Mouse (Mus musculus) C2C12 (cell line): ENCODE data around the gene Tnks2. TPM values are rescaled to one million over a fixed set of nuclear protein-coding genes. Genes with fewer than 3 reads are reported as not detected.

Experiments used
- H3K27me3 ChIP-seq: one replicate; pipeline ENCODE4 v1.6.1; 2011; ENCODE audit not compliant: control insufficient read depth, insufficient read depth, insufficient read length
- H3K36me3 ChIP-seq: one replicate; pipeline ENCODE4 v1.6.1; 2011; ENCODE audit not compliant: control insufficient read depth, insufficient read depth
- H3K4me3 ChIP-seq: one replicate; pipeline ENCODE4 v1.5.1; 2011; ENCODE audit warnings: mild to moderate bottlenecking, control low read depth; ENCODE audit not compliant: poor library complexity, insufficient read depth, severe bottlenecking
- H3K79me2 ChIP-seq: one replicate; pipeline ENCODE4 v1.6.1; 2011; ENCODE audit not compliant: control insufficient read depth, insufficient read depth
- H3K79me3 ChIP-seq: one replicate; pipeline ENCODE4 v1.6.1; 2011; ENCODE audit warnings: low read depth, control low read depth
- H3ac ChIP-seq: one replicate; pipeline ENCODE3; 2011; ENCODE audit warnings: low read depth; ENCODE audit not compliant: control insufficient read depth, insufficient read length
- CEBPB ChIP-seq: IDR thresholded peaks from one replicate; pipeline ENCODE4 v1.6.1; 2011; ENCODE audit warnings: low read depth, mild to moderate bottlenecking, control low read depth, moderate library complexity
- CTCF ChIP-seq: IDR thresholded peaks from one replicate; pipeline ENCODE4 v1.5.1; 2011; ENCODE audit not compliant: control insufficient read depth, insufficient read depth, insufficient read length
- FOSL1 ChIP-seq: IDR thresholded peaks from one replicate; pipeline ENCODE4 v1.8.0; 2011; ENCODE audit warnings: mild to moderate bottlenecking, low read length; ENCODE audit not compliant: poor library complexity, insufficient read depth, severe bottlenecking
- MAX ChIP-seq: IDR thresholded peaks from one replicate; pipeline ENCODE4 v1.6.1; 2011; ENCODE audit warnings: mild to moderate bottlenecking, control low read depth
- MYOD1 ChIP-seq: IDR thresholded peaks from one replicate; pipeline ENCODE4 v1.6.1; 2011; ENCODE audit warnings: low read depth; ENCODE audit not compliant: control insufficient read depth, insufficient read length
- MYOG ChIP-seq: IDR thresholded peaks from one replicate; pipeline ENCODE4 v1.6.1; 2011; ENCODE audit not compliant: control insufficient read depth, insufficient read length; ENCODE audit errors: extremely low read depth
- USF1 ChIP-seq: IDR thresholded peaks from one replicate; pipeline ENCODE4 v1.6.1; 2011; ENCODE audit warnings: low read depth, mild to moderate bottlenecking, control low read depth, moderate library complexity
- polyA plus RNA-seq: library from polyadenylated mRNA; unstranded; fragments of >200 nt; fragmentation: generic; extraction: Trizol; gene quantifications from one replicate; pipeline ENCODE4 v1.2.1, GENCODE M21; 2012; ENCODE audit warnings: missing spikeins

Tnks2 gene
- polyA plus RNA-seq, 1 experiment: 24.1 TPM

- H3K79me2 ChIP-seq: no peaks in the 10 kb centered on the region
- no peaks in the 10 kb centered on the region for H3K36me3 ChIP-seq
- no peaks in the 10 kb centered on the region for H3K27me3 ChIP-seq
These were observed 75.8 kb downstream of the Tnks2 start for GRCm38 (mm10) chr19:36909676-36910292.

GRCm38 (mm10) chr19:36910424-36911045, 76.5 kb downstream of the Tnks2 start:
- H3ac ChIP-seq: no peak overlapping the region
- no peaks in the 10 kb centered on the region for H3K36me3 ChIP-seq
- H3K4me3 ChIP-seq: no peak overlapping the region
- no peaks in the 10 kb centered on the region for H3K79me3 ChIP-seq
- H3K27me3 ChIP-seq: no peaks in the 10 kb centered on the region
- TF ChIP-seq USF1 (no peak), CEBPB (no peak), MYOG (no peak), MAX (no peak), CTCF (no peak), MYOD1 (no peak), FOSL1 (no peak)
- H3K79me2 ChIP-seq: no peaks in the 10 kb centered on the region

More at GRCm38 (mm10) chr19:36909676-36910292, 75.8 kb downstream of the Tnks2 start:
- TF ChIP-seq CTCF: peak; percentile 45
- no peak for TF ChIP-seq CEBPB
- Histone ChIP-seq H3ac (no peak overlapping the region), H3K79me3 (no peaks in the 10 kb centered on the region), H3K4me3 (no peak overlapping the region)

- Histone ChIP-seq H3K79me2 (no peaks in the 10 kb centered on the region), H3K4me3 (no peak overlapping the region), H3K36me3 (no peaks in the 10 kb centered on the region), H3ac (no peak overlapping the region), H3K27me3 (no peaks in the 10 kb centered on the region), H3K79me3 (no peaks in the 10 kb centered on the region)
- TF ChIP-seq MYOD1 (no peak), MYOG (no peak), MAX (no peak), CEBPB (no peak), FOSL1 (no peak), USF1 (no peak), CTCF (no peak)
These were observed 79.0 kb downstream of the Tnks2 start for GRCm38 (mm10) chr19:36913064-36913463.

GRCm38 (mm10) chr19:36916206-36916605, 82.2 kb downstream of the Tnks2 start:
- TF ChIP-seq MAX: no peak
- no peak for TF ChIP-seq MYOD1
- TF ChIP-seq CEBPB: no peak
- no peak for TF ChIP-seq FOSL1
- no peak for TF ChIP-seq USF1
- no peak for TF ChIP-seq CTCF
- TF ChIP-seq MYOG: no peak
- Histone ChIP-seq H3ac (no peak overlapping the region), H3K79me2 (no peaks in the 10 kb centered on the region), H3K4me3 (no peak overlapping the region), H3K36me3 (no peaks in the 10 kb centered on the region), H3K79me3 (no peaks in the 10 kb centered on the region), H3K27me3 (no peaks in the 10 kb centered on the region)

- no peaks in the 10 kb centered on the region for H3K27me3 ChIP-seq
- no peaks in the 10 kb centered on the region for H3K79me3 ChIP-seq
- no peaks in the 10 kb centered on the region for H3K79me2 ChIP-seq
- H3K36me3 ChIP-seq: no peaks in the 10 kb centered on the region
- H3K4me3 ChIP-seq: no peak overlapping the region
- H3ac ChIP-seq: no peak overlapping the region
- TF ChIP-seq MYOG (no peak), MAX (no peak), MYOD1 (no peak), CEBPB (no peak), CTCF (no peak), USF1 (no peak), FOSL1 (no peak)
These were observed 82.9 kb downstream of the Tnks2 start for GRCm38 (mm10) chr19:36916876-36917389.

GRCm38 (mm10) chr19:36918441-36919301, 84.6 kb downstream of the Tnks2 start:
- Histone ChIP-seq H3K27me3 (no peaks in the 10 kb centered on the region), H3K79me2 (no peaks in the 10 kb centered on the region), H3ac (peak overlapping the region; percentile 97), H3K4me3 (peak overlapping the region; percentile 48), H3K79me3 (no peaks in the 10 kb centered on the region), H3K36me3 (no peaks in the 10 kb centered on the region)
- TF ChIP-seq CEBPB (no peak), CTCF (peak; percentile 93)
